Comparison of ENCODE assay signal across 8 mouse cellular contexts in the genomic region with DNA sequence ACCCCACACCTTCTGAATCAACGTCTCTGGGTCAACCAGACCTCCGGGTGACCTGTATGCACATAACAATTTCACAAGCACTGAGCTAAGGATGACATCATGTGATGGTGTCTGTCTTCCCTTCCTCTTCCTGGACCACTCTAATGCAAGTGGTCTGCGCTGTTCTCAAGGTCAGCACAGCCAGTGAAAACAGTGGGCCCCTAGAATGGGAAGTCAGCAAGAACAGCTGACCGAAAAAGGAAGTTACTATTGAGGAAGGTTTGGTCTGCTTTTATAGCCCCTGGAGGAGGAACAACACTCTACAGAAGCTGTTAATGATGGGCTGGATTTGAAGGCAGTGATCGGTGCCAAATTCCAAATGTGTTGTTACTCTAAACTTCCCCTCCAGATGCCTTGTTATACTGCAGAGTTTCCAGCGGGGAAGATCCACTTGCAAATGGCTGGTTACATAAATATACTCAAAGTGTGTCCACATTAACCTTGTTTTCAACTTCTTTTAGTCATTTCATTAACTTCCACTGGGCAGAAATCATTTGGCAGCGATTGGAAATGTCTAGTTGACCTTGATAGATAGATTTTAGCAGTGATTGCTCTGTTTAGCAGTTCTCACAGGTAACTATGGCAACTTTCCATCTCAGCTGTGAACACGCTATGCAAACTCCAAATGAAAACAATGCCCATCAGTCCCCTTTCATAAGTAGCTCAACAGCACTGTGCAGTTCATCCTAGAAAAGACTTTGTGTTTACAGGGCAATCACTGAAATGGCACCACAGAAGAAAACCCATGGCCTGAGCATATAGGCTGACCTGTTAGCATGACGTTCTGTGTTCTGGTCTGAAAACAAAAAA.
DNase-seq lines count a peak whose midpoint lies in the region; ATAC-seq lines count a peak whose summit lies in the region.

No protein-coding gene starts in this region.

- H3K9me3 ChIP-seq in liver, embryonic 11.5 days (ENCODE audit: control insufficient read depth, low read length), result no peaks in the 10 kb centered on the region
- no peaks in the 10 kb centered on the region for H3K9me3 ChIP-seq in intestine, embryonic 14.5 days (ENCODE audit: control insufficient read depth, low read length)
- no peaks in the 10 kb centered on the region for H3K9me3 ChIP-seq in lung, embryonic 15.5 days
- H3K9me3 ChIP-seq in stomach, embryonic 15.5 days, result no peaks in the 10 kb centered on the region
- no peaks in the 10 kb centered on the region for H3K9me3 ChIP-seq in midbrain, embryonic 14.5 days (ENCODE audit: control insufficient read depth, low read length)

- WGBS in liver, embryonic 11.5 days, result 54% methylated on average over 9 of the region's 9 CpGs
- 46% methylated on average over 9 of the region's 9 CpGs for WGBS in intestine, embryonic 14.5 days
- WGBS in lung, embryonic 15.5 days, result 33% methylated on average over 9 of the region's 9 CpGs
- 36% methylated on average over 9 of the region's 9 CpGs for WGBS in stomach, embryonic 15.5 days
- WGBS in midbrain, embryonic 14.5 days, result 77% methylated on average over 9 of the region's 9 CpGs

- H3K36me3 ChIP-seq in liver, embryonic 11.5 days (ENCODE audit: control insufficient read depth, insufficient read depth, low read length), result no peaks in the 10 kb centered on the region
- H3K36me3 ChIP-seq in intestine, embryonic 14.5 days (ENCODE audit: control insufficient read depth, insufficient read depth, low read length), result no peaks in the 10 kb centered on the region
- H3K36me3 ChIP-seq in lung, embryonic 15.5 days, result no peaks in the 10 kb centered on the region
- H3K36me3 ChIP-seq in stomach, embryonic 15.5 days, result no peaks in the 10 kb centered on the region
- H3K36me3 ChIP-seq in midbrain, embryonic 14.5 days (ENCODE audit: control insufficient read depth, insufficient read depth, low read length), result no peaks in the 10 kb centered on the region

- DNase-seq in liver, result peak; percentile 14
- DNase-seq in liver, embryonic 11.5 days (ENCODE audit: low spot score), result no peak
- DNase-seq in intestine, embryonic 14.5 days (ENCODE audit: low spot score), result no peak
- no peak for DNase-seq in testis, postnatal 14 days (ENCODE audit: low spot score)
- no peak for DNase-seq in midbrain, embryonic 14.5 days

- H3K27ac ChIP-seq in liver, embryonic 11.5 days (ENCODE audit: low read depth, low read length), result no peak overlapping the region
- H3K27ac ChIP-seq in brown adipose tissue, adult 24 weeks (replicated peaks; ENCODE audit: low read depth, low read length), result peak overlapping the region; percentile 68
- H3K27ac ChIP-seq in intestine, embryonic 14.5 days (ENCODE audit: low read depth), result peak overlapping the region; percentile 65; the same call in 1 of the 2 replicates
- peak overlapping the region; percentile 64 for H3K27ac ChIP-seq in lung, embryonic 15.5 days
- H3K27ac ChIP-seq in stomach, embryonic 15.5 days, result peak overlapping the region; percentile 63
- H3K27ac ChIP-seq in midbrain, embryonic 14.5 days (replicated peaks; ENCODE audit: low read depth, low read length), result no peak overlapping the region

- no peak overlapping the region for H3K4me2 ChIP-seq in liver, embryonic 11.5 days
- no peak overlapping the region for H3K4me2 ChIP-seq in intestine, embryonic 14.5 days (ENCODE audit: low read length)
- H3K4me2 ChIP-seq in lung, embryonic 15.5 days, result no peak overlapping the region
- H3K4me2 ChIP-seq in stomach, embryonic 15.5 days, result no peak overlapping the region
- H3K4me2 ChIP-seq in midbrain, embryonic 14.5 days (ENCODE audit: low read length), result no peak overlapping the region

- peaks cover 3% of the 10 kb centered on the region for H3K4me1 ChIP-seq in liver, embryonic 11.5 days (replicated peaks; ENCODE audit: control insufficient read depth, insufficient read depth, low read length)
- peaks cover 15% of the 10 kb centered on the region for H3K4me1 ChIP-seq in brown adipose tissue, adult 24 weeks (ENCODE audit: control insufficient read depth, insufficient read depth, insufficient read length, low read length)
- H3K4me1 ChIP-seq in intestine, embryonic 14.5 days (replicated peaks; ENCODE audit: control insufficient read depth, insufficient read depth, low read length), result peaks cover 25% of the 10 kb centered on the region
- H3K4me1 ChIP-seq in lung, embryonic 15.5 days, result peaks cover 37% of the 10 kb centered on the region
- H3K4me1 ChIP-seq in stomach, embryonic 15.5 days, result peaks cover 20% of the 10 kb centered on the region; the same call in 1 of the 2 replicates
- H3K4me1 ChIP-seq in midbrain, embryonic 14.5 days (ENCODE audit: control insufficient read depth, insufficient read depth, low read length), result 0 out of 2 replicates have a peak, but pooled peaks cover 11% of the 10 kb centered on the region

- no peak overlapping the region for H3K4me3 ChIP-seq in liver, embryonic 11.5 days (ENCODE audit: low read depth, low read length)
- H3K4me3 ChIP-seq in brown adipose tissue, adult 24 weeks (ENCODE audit: insufficient read depth, low read depth, low read length), result no peak overlapping the region
- no peak overlapping the region for H3K4me3 ChIP-seq in intestine, embryonic 14.5 days (ENCODE audit: low read depth, low read length)
- no peak overlapping the region for H3K4me3 ChIP-seq in lung, embryonic 15.5 days
- no peak overlapping the region for H3K4me3 ChIP-seq in stomach, embryonic 15.5 days (replicated peaks)
- no peak overlapping the region for H3K4me3 ChIP-seq in midbrain, embryonic 14.5 days (replicated peaks; ENCODE audit: low read depth, low read length)

- no peaks in the 10 kb centered on the region for H3K27me3 ChIP-seq in liver, embryonic 11.5 days (replicated peaks; ENCODE audit: control insufficient read depth, insufficient read depth, low read length)
- H3K27me3 ChIP-seq in intestine, embryonic 14.5 days (replicated peaks; ENCODE audit: control insufficient read depth, insufficient read depth, low read length), result no peaks in the 10 kb centered on the region
- H3K27me3 ChIP-seq in lung, embryonic 15.5 days, result no peaks in the 10 kb centered on the region
- no peaks in the 10 kb centered on the region for H3K27me3 ChIP-seq in stomach, embryonic 15.5 days (replicated peaks)
- no peaks in the 10 kb centered on the region for H3K27me3 ChIP-seq in midbrain, embryonic 14.5 days (ENCODE audit: control insufficient read depth, insufficient read depth, low read length)

- ATAC-seq in liver, embryonic 11.5 days (replicated peaks; ENCODE audit: low FRiP score), result no peak; the same call in 1 of the 2 replicates
- peak; percentile 47; the same call in 1 of the 2 replicates for ATAC-seq in intestine, embryonic 14.5 days (replicated peaks; ENCODE audit: low FRiP score, low TSS enrichment, low read depth)
- peak; percentile 85 for ATAC-seq in lung, embryonic 15.5 days (ENCODE audit: borderline replicate concordance, extremely low read depth, low FRiP score, low TSS enrichment)
- peak; percentile 60; the same call in 1 of the 2 replicates for ATAC-seq in stomach, embryonic 15.5 days (ENCODE audit: insufficient read depth, low FRiP score, low read depth)
- ATAC-seq in midbrain, embryonic 14.5 days (ENCODE audit: low FRiP score, low TSS enrichment), result no peak

- no peak overlapping the region for H3K9ac ChIP-seq in liver, embryonic 11.5 days (ENCODE audit: low read depth, low read length)
- H3K9ac ChIP-seq in intestine, embryonic 14.5 days (ENCODE audit: low read length), result no peak overlapping the region
- H3K9ac ChIP-seq in lung, embryonic 15.5 days, result no peak overlapping the region
- no peak overlapping the region for H3K9ac ChIP-seq in stomach, embryonic 15.5 days
- no peak overlapping the region for H3K9ac ChIP-seq in midbrain, embryonic 14.5 days (replicated peaks; ENCODE audit: low read length)

Comparison
In these comparisons a context has a peak if more than half of its experiments do, and no peak if none do; other contexts are left out.
1. ATAC-seq: peak in intestine, embryonic 14.5 days (single experiment), lung, embryonic 15.5 days (single experiment) and stomach, embryonic 15.5 days (single experiment); none in liver, embryonic 11.5 days (single experiment) and midbrain, embryonic 14.5 days (single experiment).
2. H3K27ac ChIP-seq: peak in brown adipose tissue, adult 24 weeks (single experiment), intestine, embryonic 14.5 days (single experiment), lung, embryonic 15.5 days (single experiment) and stomach, embryonic 15.5 days (single experiment); none in liver, embryonic 11.5 days (single experiment) and midbrain, embryonic 14.5 days (single experiment).